Mouse (Mus musculus) right cerebral cortex, postnatal 4 days (tissue): ENCODE measurements around the gene Aldh4a1.

Experiments
- DNase-seq: peaks from one replicate; pipeline ENCODE4 v3.0.0-alpha.2; 2022

Aldh4a1 gene

GRCm38 (mm10) chr4:139683728-139684638, 61.3 kb downstream of the Aldh4a1 start:
- DNase-seq = no peak

DNA sequence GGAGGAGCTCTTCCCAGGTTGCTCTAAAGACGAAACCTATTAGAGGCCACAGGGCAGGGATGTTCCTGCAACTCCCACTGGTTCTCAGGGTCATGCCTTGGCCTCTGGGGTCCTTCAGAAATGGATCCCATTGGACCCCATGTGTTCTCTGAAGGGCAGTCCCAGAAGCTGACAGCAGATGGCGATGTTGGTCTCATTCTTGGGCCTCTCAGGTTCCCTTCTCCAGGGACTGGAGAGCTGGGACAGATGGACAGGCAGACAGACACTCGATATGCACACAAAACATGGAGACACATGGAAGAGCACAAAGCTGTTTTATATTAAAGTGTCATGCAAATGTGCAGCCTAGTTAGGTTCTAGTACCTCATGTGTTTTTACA, 62.0 kb downstream of the Aldh4a1 start:
- DNase-seq = peak; percentile 81

GRCm38 (mm10) chr4:139688058-139688457, 65.4 kb downstream of the Aldh4a1 start:
- no peak for DNase-seq

GRCm38 (mm10) chr4:139689627-139690269, 67.1 kb downstream of the Aldh4a1 start:
- no peak for DNase-seq

GRCm38 (mm10) chr4:139693315-139693714, 70.6 kb downstream of the Aldh4a1 start:
- DNase-seq = no peak

GRCm38 (mm10) chr4:139697755-139698154, 75.1 kb downstream of the Aldh4a1 start:
- DNase-seq = no peak

- DNase-seq = no peak
Observed at GRCm38 (mm10) chr4:139698602-139699001, 75.9 kb downstream of the Aldh4a1 start.
